Mouse (Mus musculus) stomach, embryonic 14.5 days (tissue): Measurements from ENCODE around the gene Lime1. TPM values are rescaled to one million over a fixed set of nuclear protein-coding genes. Genes with fewer than 3 reads are reported as not detected.

Source experiments
- ATAC-seq: fragments of 200-750 bp; cut with Nextera tagmentation; 2 replicates; pipeline ENCODE4 v1.8.0; 2017; ENCODE audit warnings: low read depth, moderate TSS enrichment; ENCODE audit not compliant: insufficient number of reproducible peaks, insufficient read depth, low FRiP score
- H3K27ac ChIP-seq: fragments of 300-500 bp; sonication (generic); 2 replicates; pipeline ENCODE4 v1.5.1; 2014; ENCODE audit warnings: mild to moderate bottlenecking, low read length, moderate library complexity, mixed read lengths
- H3K27me3 ChIP-seq: fragments of 300-500 bp; sonication (generic); 2 replicates; pipeline ENCODE4 v1.6.1; 2014; ENCODE audit warnings: low read length, control low read depth, mixed read lengths; ENCODE audit not compliant: control insufficient read depth, insufficient read depth
- H3K36me3 ChIP-seq: fragments of 300-500 bp; sonication (generic); 2 replicates; pipeline ENCODE4 v1.6.1; 2014; ENCODE audit warnings: mild to moderate bottlenecking, control low read depth, low read length, moderate library complexity, mixed read lengths; ENCODE audit not compliant: control insufficient read depth, insufficient read depth
- H3K4me1 ChIP-seq: fragments of 300-500 bp; sonication (generic); 2 replicates; pipeline ENCODE4 v1.6.1; 2014; ENCODE audit warnings: low read length, control low read depth, mixed read lengths; ENCODE audit not compliant: control insufficient read depth, insufficient read depth
- H3K4me2 ChIP-seq: fragments of 300-500 bp; sonication (generic); replicated peaks from 2 replicates; pipeline ENCODE4 v1.6.1; 2014; ENCODE audit warnings: low read depth, low read length, control low read depth
- H3K4me3 ChIP-seq: fragments of 300-500 bp; sonication (generic); 2 replicates; pipeline ENCODE4 v1.5.1; 2014; ENCODE audit warnings: low read depth, low read length, control low read depth
- H3K9ac ChIP-seq: fragments of 300-500 bp; sonication (generic); replicated peaks from 2 replicates; pipeline ENCODE4 v1.6.1; 2014; ENCODE audit warnings: low read depth, mild to moderate bottlenecking, control low read depth, low read length, moderate library complexity, mixed read lengths
- H3K9me3 ChIP-seq: fragments of 300-500 bp; sonication (generic); 2 replicates; pipeline ENCODE4 v1.6.1; 2016; ENCODE audit warnings: low read depth, low read length, control low read depth; ENCODE audit not compliant: control insufficient read depth
- WGBS: fragments of 180-500 bp; shearing (Covaris S2); extraction: QIAGEN DNeasy Blood & Tissue Kit; methylation state at CpG from one replicate; pipeline ENCODE4 v1.1.7; 2014; 5-methylcytosine and 5-hydroxymethylcytosine counted together
- polyA plus RNA-seq: library from polyadenylated mRNA; unstranded; fragments of >200 nt; fragmentation: Nextera tagmentation; extraction: Ambion mirVana; gene quantifications from 2 replicates; pipeline ENCODE4 v1.2.1, GENCODE M21; 2014

The Lime1 gene
- polyA plus RNA-seq, 1 experiment from 2014 or later: 20.8 TPM

DNA sequence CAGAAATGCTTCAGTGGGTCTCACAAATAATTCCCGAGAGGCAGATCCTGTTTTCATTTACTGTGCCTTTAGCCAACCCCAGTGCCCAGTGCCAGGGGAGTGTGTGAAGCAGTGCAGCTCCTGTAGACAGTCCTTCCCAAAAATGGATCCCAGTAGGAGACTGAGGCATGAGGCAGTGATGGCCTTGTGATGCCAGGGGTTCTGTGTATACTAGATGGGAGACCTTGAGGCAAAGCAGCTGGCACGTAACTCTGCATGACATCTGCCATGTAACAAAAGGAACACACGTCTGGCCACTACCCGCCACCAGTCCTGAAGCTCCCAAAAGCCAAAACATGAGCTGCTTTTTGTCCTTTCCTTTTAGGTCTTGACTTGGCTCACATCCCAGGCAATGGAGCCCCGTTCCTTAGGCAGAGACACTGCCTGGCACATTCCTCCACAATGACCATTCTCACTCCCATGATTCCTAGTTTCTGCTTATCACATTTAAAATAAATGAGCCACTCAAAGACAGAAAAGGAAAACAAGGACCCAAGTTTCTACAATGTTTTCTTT lies 17.4 kb downstream of the Lime1 start:
- ATAC-seq: no peak
- 68% methylated on average over 5 of the region's 5 CpGs for WGBS
- H3K9me3 ChIP-seq: no peaks in the 10 kb centered on the region
- H3K9ac ChIP-seq: no peak overlapping the region
- H3K27ac ChIP-seq: no peak overlapping the region
- H3K4me3 ChIP-seq: no peak overlapping the region
- no peaks in the 10 kb centered on the region for H3K4me1 ChIP-seq
- no peaks in the 10 kb centered on the region for H3K36me3 ChIP-seq
- H3K27me3 ChIP-seq: no peaks in the 10 kb centered on the region
- no peak overlapping the region for H3K4me2 ChIP-seq

- Histone ChIP-seq H3K9me3 (no peaks in the 10 kb centered on the region), H3K27me3 (no peaks in the 10 kb centered on the region), H3K36me3 (peaks cover 4% of the 10 kb centered on the region; the same call in 1 of the 2 replicates), H3K4me3 (no peak overlapping the region), H3K9ac (no peak overlapping the region), H3K27ac (no peak overlapping the region), H3K4me1 (no peaks in the 10 kb centered on the region), H3K4me2 (no peak overlapping the region)
- ATAC-seq: no peak
- WGBS: 5% methylated on average over 1 of the region's 1 CpGs
Measured at GRCm38 (mm10) chr2:181401497-181401896, 21.6 kb downstream of the Lime1 start.

GRCm38 (mm10) chr2:181403722-181404121 lies 23.8 kb downstream of the Lime1 start:
- Histone ChIP-seq H3K4me3 (no peak overlapping the region), H3K9ac (no peak overlapping the region), H3K27ac (no peak overlapping the region), H3K27me3 (no peaks in the 10 kb centered on the region), H3K4me2 (no peak overlapping the region), H3K4me1 (no peaks in the 10 kb centered on the region), H3K36me3 (peaks cover 4% of the 10 kb centered on the region; the same call in 1 of the 2 replicates), H3K9me3 (no peaks in the 10 kb centered on the region)
- WGBS: 92% methylated on average over 3 of the region's 3 CpGs
- ATAC-seq: no peak

- no peak overlapping the region for H3K9ac ChIP-seq
- 81% methylated on average over 7 of the region's 7 CpGs for WGBS
- no peak overlapping the region for H3K27ac ChIP-seq
- H3K36me3 ChIP-seq: peaks cover under 1% of the 10 kb centered on the region; the same call in 1 of the 2 replicates
- H3K4me1 ChIP-seq: no peaks in the 10 kb centered on the region
- no peak overlapping the region for H3K4me3 ChIP-seq
- H3K9me3 ChIP-seq: no peaks in the 10 kb centered on the region
- no peaks in the 10 kb centered on the region for H3K27me3 ChIP-seq
- ATAC-seq: no peak
- H3K4me2 ChIP-seq: no peak overlapping the region
Measured at GRCm38 (mm10) chr2:181409643-181410042, 29.8 kb downstream of the Lime1 start.

GRCm38 (mm10) chr2:181410760-181411473 lies 31.0 kb downstream of the Lime1 start:
- Histone ChIP-seq H3K9me3 (no peaks in the 10 kb centered on the region), H3K4me1 (no peaks in the 10 kb centered on the region), H3K27me3 (no peaks in the 10 kb centered on the region), H3K9ac (no peak overlapping the region), H3K27ac (no peak overlapping the region), H3K4me2 (no peak overlapping the region), H3K36me3 (no peaks in the 10 kb centered on the region), H3K4me3 (no peak overlapping the region)
- 0 out of 2 replicates have a peak, but pooled peaks have one; percentile 56 for ATAC-seq
- 47% methylated on average over 4 of the region's 4 CpGs for WGBS

GRCm38 (mm10) chr2:181413141-181413540 lies 33.3 kb downstream of the Lime1 start:
- H3K27me3 ChIP-seq: no peaks in the 10 kb centered on the region
- WGBS: 52% methylated on average over 2 of the region's 2 CpGs
- H3K36me3 ChIP-seq: no peaks in the 10 kb centered on the region
- no peaks in the 10 kb centered on the region for H3K4me1 ChIP-seq
- H3K27ac ChIP-seq: no peak overlapping the region
- H3K4me3 ChIP-seq: no peak overlapping the region
- no peak for ATAC-seq
- H3K4me2 ChIP-seq: no peak overlapping the region
- H3K9me3 ChIP-seq: no peaks in the 10 kb centered on the region
- no peak overlapping the region for H3K9ac ChIP-seq

GRCm38 (mm10) chr2:181415945-181416344 lies 36.1 kb downstream of the Lime1 start:
- WGBS: 59% methylated on average over 3 of the region's 3 CpGs
- H3K9me3 ChIP-seq: no peaks in the 10 kb centered on the region

GRCm38 (mm10) chr2:181419359-181419758 lies 39.5 kb downstream of the Lime1 start:
- no peak overlapping the region for H3K4me2 ChIP-seq
- peak; percentile 33; the same call in 1 of the 2 replicates for ATAC-seq
- H3K4me3 ChIP-seq: no peak overlapping the region
- no peaks in the 10 kb centered on the region for H3K4me1 ChIP-seq
- H3K36me3 ChIP-seq: peaks cover 15% of the 10 kb centered on the region
- no peak overlapping the region for H3K27ac ChIP-seq
- no peak overlapping the region for H3K9ac ChIP-seq
- 72% methylated on average over 7 of the region's 7 CpGs for WGBS
- no peaks in the 10 kb centered on the region for H3K9me3 ChIP-seq
- H3K27me3 ChIP-seq: no peaks in the 10 kb centered on the region

More at GRCm38 (mm10) chr2:181415945-181416344, 36.1 kb downstream of the Lime1 start:
- Histone ChIP-seq H3K36me3 (no peaks in the 10 kb centered on the region), H3K27me3 (no peaks in the 10 kb centered on the region), H3K27ac (no peak overlapping the region), H3K4me3 (no peak overlapping the region), H3K9ac (no peak overlapping the region), H3K4me1 (no peaks in the 10 kb centered on the region), H3K4me2 (no peak overlapping the region)
- ATAC-seq: no peak
